Mouse (Mus musculus): ENCODE measurements around the gene Olfr38. TPM values are rescaled to one million over a fixed set of nuclear protein-coding genes. Genes with fewer than 3 reads are reported as not detected.

The Olfr38 gene
- polyA plus RNA-seq (2012; rRNA removed): not detected in 2 replicates

GRCm38 (mm10) chr6:42756104-42756503, at the start of gene Olfr38:
Gene Olfr38, plus strand, starts transcription at chr6:42756404.

DNA sequence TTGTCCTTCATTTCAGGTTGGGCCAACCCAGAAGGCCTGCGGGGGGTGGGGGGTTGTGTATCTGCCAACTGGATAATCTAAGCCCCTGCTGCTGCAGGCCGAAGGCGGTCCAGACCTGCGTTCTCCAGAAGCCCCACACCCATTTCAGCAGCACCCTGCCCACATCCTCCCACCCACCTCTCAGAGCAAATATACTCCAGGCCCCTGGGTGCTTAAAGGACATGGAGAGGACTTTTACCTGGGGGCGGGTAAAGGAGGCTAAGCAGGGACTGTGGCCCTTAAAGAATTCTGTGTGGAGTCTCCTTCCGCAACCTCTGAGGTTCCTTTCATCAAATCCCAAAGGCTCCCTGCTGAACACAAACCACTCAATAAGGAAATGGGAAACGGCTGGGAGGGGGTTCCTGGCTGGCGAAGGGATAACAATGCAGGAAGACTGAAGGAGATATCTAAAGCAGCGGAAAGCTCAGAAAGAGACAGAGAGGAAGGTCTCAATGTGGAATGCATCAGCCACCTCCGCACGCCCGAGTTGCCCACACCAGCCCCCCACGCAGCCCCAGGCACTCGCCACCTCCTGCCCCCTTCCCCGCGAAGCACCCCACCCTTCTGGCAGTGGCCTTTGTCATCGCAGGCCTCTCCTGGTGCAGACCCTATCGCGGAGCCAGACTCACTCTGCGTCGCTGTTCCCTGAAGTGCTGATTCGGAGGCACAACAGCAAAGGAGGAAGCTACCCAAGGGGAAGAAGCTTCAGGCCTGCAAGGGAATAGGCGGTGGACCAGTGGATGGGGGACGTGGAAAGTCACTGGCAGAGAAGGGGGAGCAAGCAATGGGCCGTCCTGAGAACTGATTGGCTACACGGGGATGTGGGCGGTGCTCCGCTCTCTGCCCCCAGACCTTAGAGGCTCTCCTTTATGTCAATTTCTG, 46.7 kb upstream of the Olfr38 start, which contains the start of gene Tcaf1:
Gene Tcaf1 (minus strand): TSS at position 798 of the 921 bp plus-strand sequence.

GRCm38 (mm10) chr6:42739071-42739470, 17.1 kb upstream of the Olfr38 start, which contains the start of gene Olfr453:
Gene Olfr453, plus strand, starts transcription at chr6:42739371.

DNA sequence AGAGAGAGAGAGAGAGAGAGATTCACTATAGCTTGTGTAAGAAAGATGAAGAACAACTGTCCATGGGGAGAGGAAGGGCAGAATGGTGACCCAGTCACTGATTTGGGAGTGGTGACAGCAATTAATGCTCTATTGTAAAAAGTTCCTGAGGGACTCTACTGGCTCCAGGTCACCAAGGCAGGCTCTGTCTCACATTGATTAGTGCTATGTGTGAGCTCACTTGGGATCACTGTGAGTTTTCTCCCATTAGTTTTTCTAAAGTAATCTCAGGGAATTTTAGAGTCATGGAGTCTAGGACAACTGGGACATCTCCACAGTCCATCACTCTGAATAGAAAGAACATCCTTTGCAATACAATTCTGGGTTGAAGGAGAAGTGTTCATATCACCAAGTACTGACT, 28.6 kb downstream of the Olfr38 start, which contains the start of gene Olfr452:
Gene Olfr452 (plus strand): TSS at position 301 of the 400 bp plus-strand sequence.

GRCm38 (mm10) chr6:42811639-42812038, 55.4 kb downstream of the Olfr38 start, which contains the start of gene Olfr450:
Gene Olfr450, plus strand, starts transcription at chr6:42811939.

Other genes starting within 250 kb of the Olfr38 start
- not detected in 2 replicates for gene Olfr455, start 208.8 kb upstream of the Olfr38 start, polyA plus RNA-seq (2012; rRNA removed)
- 0.03 TPM in 1 of 2 replicates, not detected in the other for gene Tcaf3, start 158.7 kb upstream of the Olfr38 start, polyA plus RNA-seq (2012; rRNA removed)
- gene Tcaf2, start 111.2 kb upstream of the Olfr38 start, polyA plus RNA-seq (2012; rRNA removed): 1.1 and 1.4 TPM in 2 replicates
- gene Tcaf1, start 46.3 kb upstream of the Olfr38 start, polyA plus RNA-seq (2012; rRNA removed): 153 TPM in 2 replicates
- not detected in 2 replicates for gene Olfr453, start 17.0 kb upstream of the Olfr38 start, polyA plus RNA-seq (2012; rRNA removed)
- not detected in 2 replicates for gene Olfr452, start 28.7 kb downstream of the Olfr38 start, polyA plus RNA-seq (2012; rRNA removed)
- gene Olfr450, start 55.5 kb downstream of the Olfr38 start, polyA plus RNA-seq (2012; rRNA removed): not detected in 2 replicates
- gene Olfr449, start 78.0 kb downstream of the Olfr38 start, polyA plus RNA-seq (2012; rRNA removed): not detected in 2 replicates
- not detected in 2 replicates for gene Olfr448, start 134.0 kb downstream of the Olfr38 start, polyA plus RNA-seq (2012; rRNA removed)
- not detected in 2 replicates for gene Olfr447, start 152.5 kb downstream of the Olfr38 start, polyA plus RNA-seq (2012; rRNA removed)
- not detected in 2 replicates for gene Olfr446, start 165.0 kb downstream of the Olfr38 start, polyA plus RNA-seq (2012; rRNA removed)
- not detected in 2 replicates for gene Olfr444, start 192.7 kb downstream of the Olfr38 start, polyA plus RNA-seq (2012; rRNA removed)

All from central nervous system, embryonic 18 days (tissue).